Comparison of ENCODE assay signal across 14 mouse cellular contexts in genomic region chr13:54320212-54320611, GRCm38 (mm10). TPM values are rescaled to one million over a fixed set of nuclear protein-coding genes. Genes with fewer than 3 reads are reported as not detected.
DNase-seq lines count a peak whose midpoint lies in the region; ATAC-seq and TF ChIP-seq lines count a peak whose summit lies in the region.
"Had no signal": no experiment of that assay in that cellular context is flagged by ENCODE, and none has a peak within 500 bp of the region (broad histone marks: within the 10 kb centered on the region; RNA-seq: fewer than 3 reads in every experiment).

No protein-coding gene starts in this region.

- no peaks in the 10 kb centered on the region for H3K27me3 ChIP-seq in liver, embryonic 14.5 days (ENCODE audit: control insufficient read depth, insufficient read depth, low read length)
- no peaks in the 10 kb centered on the region for H3K27me3 ChIP-seq in liver, embryonic 11.5 days (replicated peaks; ENCODE audit: control insufficient read depth, insufficient read depth, low read length)
- H3K27me3 ChIP-seq in forebrain, embryonic 11.5 days (ENCODE audit: control insufficient read depth, insufficient read depth, low read length) = no peaks in the 10 kb centered on the region
- H3K27me3 ChIP-seq: limb, embryonic 15.5 days had no signal

- no peak overlapping the region for H3K27ac ChIP-seq in liver, embryonic 14.5 days
- H3K27ac ChIP-seq in liver, embryonic 11.5 days (ENCODE audit: low read depth, low read length) = no peak overlapping the region
- H3K27ac ChIP-seq in bone marrow macrophage, adult 2 months (ENCODE audit: insufficient read depth, low read depth, low read length) = no peak overlapping the region
- H3K27ac ChIP-seq in forebrain, embryonic 11.5 days (ENCODE audit: low read depth, low read length) = no peak overlapping the region
- H3K27ac ChIP-seq: hindbrain, embryonic 10.5 days; limb, embryonic 15.5 days had no signal

- no peak for TF ChIP-seq POLR2A in bone marrow macrophage, adult 2 months (IDR thresholded peaks at IDR 0.05; ENCODE audit: borderline replicate concordance, low read depth, low read length)

- H3K4me1 ChIP-seq in liver, embryonic 14.5 days (replicated peaks; ENCODE audit: control insufficient read depth in 2 of 2, insufficient read depth in 2 of 2, low read length in 1 of 2) = no peaks in the 10 kb centered on the region
- H3K4me1 ChIP-seq in liver, embryonic 11.5 days (replicated peaks; ENCODE audit: control insufficient read depth, insufficient read depth, low read length) = no peaks in the 10 kb centered on the region
- no peaks in the 10 kb centered on the region for H3K4me1 ChIP-seq in bone marrow macrophage, adult 2 months (ENCODE audit: control insufficient read depth, insufficient read depth, low read length)
- peaks cover 8% of the 10 kb centered on the region; the same call in 1 of the 2 replicates for H3K4me1 ChIP-seq in forebrain, embryonic 11.5 days (replicated peaks; ENCODE audit: control insufficient read depth, insufficient read depth, low read length)

- no peaks in the 10 kb centered on the region for H3K9me3 ChIP-seq in liver, embryonic 14.5 days (ENCODE audit: control insufficient read depth, low read length)
- no peaks in the 10 kb centered on the region for H3K9me3 ChIP-seq in liver, embryonic 11.5 days (ENCODE audit: control insufficient read depth, low read length)
- no peaks in the 10 kb centered on the region for H3K9me3 ChIP-seq in forebrain, embryonic 11.5 days (ENCODE audit: control insufficient read depth, low read length)
- H3K9me3 ChIP-seq: hindbrain, embryonic 10.5 days; limb, embryonic 15.5 days had no signal

- 37% methylated on average over 9 of the region's 9 CpGs for WGBS in liver, embryonic 14.5 days (ENCODE audit: insufficient replicate concordance)
- WGBS in liver, embryonic 11.5 days = 50% methylated on average over 9 of the region's 9 CpGs
- WGBS in forebrain, embryonic 11.5 days = 74% methylated on average over 9 of the region's 9 CpGs

- TF ChIP-seq CTCF in liver, embryonic 14.5 days (IDR thresholded peaks at IDR 0.05; ENCODE audit: low read depth) = peak; percentile 51
- TF ChIP-seq CTCF in bone marrow macrophage, adult 2 months (IDR thresholded peaks at IDR 0.05; ENCODE audit: low read depth, low read length) = 0 out of 2 replicates have a peak, but pooled peaks have one; percentile 20

- H3K4me2 ChIP-seq in liver, embryonic 14.5 days (ENCODE audit: low read depth) = no peak overlapping the region
- no peak overlapping the region for H3K4me2 ChIP-seq in liver, embryonic 11.5 days
- no peak overlapping the region for H3K4me2 ChIP-seq in forebrain, embryonic 11.5 days (ENCODE audit: low read depth, low read length, severe bottlenecking)
- H3K4me2 ChIP-seq: limb, embryonic 15.5 days had no signal

- TF ChIP-seq EP300 in liver, embryonic 14.5 days (IDR thresholded peaks at IDR 0.05; ENCODE audit: low read depth) = no peak

- no peak overlapping the region for H3K9ac ChIP-seq in liver, embryonic 14.5 days (replicated peaks)
- H3K9ac ChIP-seq in liver, embryonic 11.5 days (ENCODE audit: low read depth, low read length) = no peak overlapping the region
- H3K9ac ChIP-seq in forebrain, embryonic 11.5 days (ENCODE audit: low read length) = no peak overlapping the region
- H3K9ac ChIP-seq: limb, embryonic 15.5 days had no signal

- peak; percentile 25 for DNase-seq in embryo, embryonic 11 days
- DNase-seq in embryo, embryonic 9.5 days (ENCODE audit: extremely low spot score) = no peak
- DNase-seq in liver, embryonic 14.5 days (ENCODE audit: low read depth in 3 of 3, low spot score in 3 of 3) = no peak
- DNase-seq in liver, embryonic 11.5 days (ENCODE audit: low spot score) = no peak
- DNase-seq in B cell, adult 2 months = peak; percentile 35 to 45
- DNase-seq in urinary bladder, postnatal 25 days (ENCODE audit: low spot score) = no peak
- no peak for DNase-seq in forebrain, embryonic 11.5 days (ENCODE audit: low spot score)
- DNase-seq: cerebellum, postnatal 14 days; kidney, adult 8-10 months; layer of hippocampus, adult 9-11 months; thymus, postnatal 14 days had no signal

- no peak for ATAC-seq in liver, embryonic 14.5 days (ENCODE audit: insufficient read depth)
- no peak for ATAC-seq in liver, embryonic 11.5 days (replicated peaks; ENCODE audit: low FRiP score)
- no peak for ATAC-seq in forebrain, embryonic 11.5 days (replicated peaks; ENCODE audit: low FRiP score)

- H3K4me3 ChIP-seq in liver, embryonic 14.5 days (ENCODE audit: insufficient read depth in 1 of 2, low read depth in 2 of 2, low read length in 2 of 2) = no peak overlapping the region
- no peak overlapping the region for H3K4me3 ChIP-seq in liver, embryonic 11.5 days (ENCODE audit: low read depth, low read length)
- H3K4me3 ChIP-seq in bone marrow macrophage, adult 2 months (ENCODE audit: insufficient read depth, low read length) = no peak overlapping the region
- no peak overlapping the region for H3K4me3 ChIP-seq in forebrain, embryonic 11.5 days (ENCODE audit: low read depth, low read length)
- H3K4me3 ChIP-seq: hindbrain, embryonic 10.5 days; limb, embryonic 15.5 days had no signal

- no peaks in the 10 kb centered on the region for H3K36me3 ChIP-seq in liver, embryonic 14.5 days (replicated peaks; ENCODE audit: control insufficient read depth, insufficient read depth, low read depth)
- H3K36me3 ChIP-seq in liver, embryonic 11.5 days (ENCODE audit: control insufficient read depth, insufficient read depth, low read length) = no peaks in the 10 kb centered on the region
- H3K36me3 ChIP-seq in forebrain, embryonic 11.5 days (ENCODE audit: control insufficient read depth, insufficient read depth, low read length) = no peaks in the 10 kb centered on the region; the same call in 1 of the 2 replicates
- H3K36me3 ChIP-seq: hindbrain, embryonic 10.5 days; limb, embryonic 15.5 days had no signal

RNA-seq across cellular contexts. Expression of gene Cplx2, which starts 50.9 kb away (rescaled TPM):
- 0.39 and 0.49 TPM in 2 replicates for polyA plus RNA-seq in liver, embryonic 14.5 days (2012; rRNA removed)
- 0.24 and 0.28 TPM in 2 replicates for polyA plus RNA-seq in liver, embryonic 14.5 days (2014; fragmentation: Nextera tagmentation; extraction: Ambion mirVana)
- 1.5 TPM in 2 replicates for polyA plus RNA-seq in liver, embryonic 11.5 days (2014; fragmentation: Nextera tagmentation; extraction: Ambion mirVana)
- 0.16 TPM in 1 of 2 replicates, not detected in the other for polyA plus RNA-seq in bone marrow macrophage, adult 2 months (2012; ENCODE audit: insufficient read depth, insufficient read length, missing spikeins)
- polyA plus RNA-seq in forebrain, embryonic 11.5 days (2014; fragmentation: Nextera tagmentation; extraction: Ambion mirVana) = 11.8 and 13.3 TPM in 2 replicates

Comparison
In these comparisons a context has a peak if more than half of its experiments do, and no peak if none do; other contexts are left out.
1. DNase-seq: peak in embryo, embryonic 11 days (single experiment) and B cell, adult 2 months (2 of 2); none in embryo, embryonic 9.5 days (single experiment), liver, embryonic 14.5 days (0 of 3), liver, embryonic 11.5 days (single experiment), urinary bladder, postnatal 25 days (single experiment) and forebrain, embryonic 11.5 days (single experiment).